Mouse (Mus musculus) spleen, adult 2 months (tissue): ENCODE data around the gene Rnf213. TPM values are rescaled to one million over a fixed set of nuclear protein-coding genes. Genes with fewer than 3 reads are reported as not detected.
A peak's percentile ranks its signal among the peaks of the same experiment; 100 is the strongest.

Experiments
- DNase-seq, 2 experiments: peaks; one replicate each; pipeline versions ENCODE4 v3.0.0 to v3.0.0-alpha.2; 2012 to 2021; ENCODE audit warnings: low spot score in 2 of 2, low read depth in 1 of 2
- H3K27ac ChIP-seq: fragments of 200-500 bp; 2 replicates; pipeline ENCODE4 v1.5.1; 2012; ENCODE audit warnings: low read length, inconsistent platforms; ENCODE audit not compliant: insufficient read depth
- H3K27me3 ChIP-seq: fragments of 200-500 bp; 2 replicates; pipeline ENCODE4 v1.6.1; 2012; ENCODE audit warnings: mild to moderate bottlenecking, moderate library complexity, low read length, inconsistent platforms; ENCODE audit not compliant: control insufficient read depth, insufficient read depth
- H3K36me3 ChIP-seq: fragments of 200-500 bp; 2 replicates; pipeline ENCODE4 v1.6.1; 2012; ENCODE audit warnings: mild to moderate bottlenecking, low read length, inconsistent platforms; ENCODE audit not compliant: control insufficient read depth, insufficient read depth
- H3K4me1 ChIP-seq: fragments of 200-500 bp; 2 replicates; pipeline ENCODE4 v1.6.1; 2011; ENCODE audit warnings: inconsistent platforms; ENCODE audit not compliant: control insufficient read depth, insufficient read depth, insufficient read length
- H3K4me3 ChIP-seq: fragments of 200-500 bp; 2 replicates; pipeline ENCODE4 v1.5.1; 2011; ENCODE audit warnings: mild to moderate bottlenecking, inconsistent platforms; ENCODE audit not compliant: insufficient read depth, insufficient read length; ENCODE audit errors: extremely low read depth
- CTCF ChIP-seq: fragments of 200-500 bp; IDR thresholded peaks from 2 replicates; pipeline ENCODE4 v1.5.1; 2011; ENCODE audit warnings: mild to moderate bottlenecking, inconsistent platforms; ENCODE audit not compliant: insufficient read depth, insufficient read length, insufficient replicate concordance; ENCODE audit errors: extremely low read depth
- POLR2A ChIP-seq: fragments of 200-500 bp; IDR thresholded peaks from 2 replicates; pipeline ENCODE4 v1.6.1; 2011; ENCODE audit warnings: low read depth, low read length, inconsistent platforms
- WGBS: fragments of 180-500 bp; shearing (Covaris S2); methylation state at CpG from one replicate; pipeline ENCODE4 v1.1.7; 2018; 5-methylcytosine and 5-hydroxymethylcytosine counted together
- polyA plus RNA-seq: library from polyadenylated mRNA; depleted of rRNA; stranded (reverse); fragments of >200 nt; gene quantifications from 2 replicates; pipeline ENCODE4 v1.2.3, GENCODE M21; 2012

Rnf213 gene
- polyA plus RNA-seq, 1 experiment = 29.1 TPM

GRCm38 (mm10) chr11:119490861-119491689, 98.2 kb downstream of the Rnf213 start, which contains the start of gene Endov:
Gene Endov, plus strand, starts transcription at chr11:119491347.
- DNase-seq = peak; percentile 89 to 99
- Histone ChIP-seq H3K27me3 (no peaks in the 10 kb centered on the region), H3K36me3 (peaks cover 7% of the 10 kb centered on the region), H3K4me1 (no peaks in the 10 kb centered on the region), H3K4me3 (peak within 1 kb of the TSS; percentile 97), H3K27ac (peak within 1 kb of the TSS; percentile 96)
- WGBS = 2% methylated on average over 66 of the region's 66 CpGs
- TF ChIP-seq CTCF (peak; percentile 95), POLR2A (0 out of 2 replicates have a peak, but pooled peaks have one; percentile 13)

- peaks cover 3% of the 10 kb centered on the region for H3K36me3 ChIP-seq
- peak overlapping the region; percentile 97 for H3K4me3 ChIP-seq
- WGBS = 4% methylated on average over 27 of the region's 27 CpGs
- H3K27me3 ChIP-seq = no peaks in the 10 kb centered on the region
- no peaks in the 10 kb centered on the region for H3K4me1 ChIP-seq
- no peak for TF ChIP-seq CTCF
- TF ChIP-seq POLR2A = no peak
- peak overlapping the region; percentile 39; the same call in 1 of the 2 replicates for H3K27ac ChIP-seq
- no peak for DNase-seq
Observed at GRCm38 (mm10) chr11:119491690-119492087, 98.8 kb downstream of the Rnf213 start.

- Histone ChIP-seq H3K36me3 (no peaks in the 10 kb centered on the region; the same call in 1 of the 2 replicates), H3K27ac (no peak overlapping the region), H3K27me3 (no peaks in the 10 kb centered on the region), H3K4me3 (no peak overlapping the region), H3K4me1 (no peaks in the 10 kb centered on the region)
- TF ChIP-seq POLR2A (no peak), CTCF (no peak)
- WGBS = 93% methylated on average over 6 of the region's 6 CpGs
- no peak for DNase-seq
Observed at GRCm38 (mm10) chr11:119492830-119493229, 99.9 kb downstream of the Rnf213 start.

GRCm38 (mm10) chr11:119493516-119493915, 100.6 kb downstream of the Rnf213 start:
- DNase-seq = no peak
- WGBS = 79% methylated on average over 4 of the region's 4 CpGs
- no peaks in the 10 kb centered on the region; the same call in 1 of the 2 replicates for H3K36me3 ChIP-seq
- no peaks in the 10 kb centered on the region for H3K27me3 ChIP-seq
- H3K27ac ChIP-seq = no peak overlapping the region
- no peak for TF ChIP-seq CTCF
- TF ChIP-seq POLR2A = no peak
- no peak overlapping the region for H3K4me3 ChIP-seq
- H3K4me1 ChIP-seq = no peaks in the 10 kb centered on the region

DNA sequence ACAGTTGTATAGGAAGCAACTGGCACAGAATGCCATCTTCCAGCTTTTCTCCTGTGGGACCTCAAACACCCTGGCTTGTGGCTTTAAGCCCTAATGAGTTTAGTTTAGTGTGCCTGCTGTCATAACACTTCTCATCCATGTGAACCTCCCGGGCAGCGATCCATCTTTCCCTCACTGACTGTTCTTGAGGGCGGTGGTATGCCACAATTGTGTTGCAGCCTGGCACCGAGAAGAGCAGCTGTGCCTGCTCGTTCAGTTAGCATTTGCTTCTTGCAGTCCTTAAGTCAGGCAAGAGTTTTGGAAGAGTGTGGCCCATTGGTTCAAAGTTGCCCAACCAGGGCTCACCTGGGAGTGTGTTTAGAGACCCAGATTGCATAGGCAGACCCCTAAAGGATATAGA, 103.2 kb downstream of the Rnf213 start:
- H3K4me1 ChIP-seq = no peaks in the 10 kb centered on the region
- peaks cover 2% of the 10 kb centered on the region for H3K36me3 ChIP-seq
- H3K27me3 ChIP-seq = no peaks in the 10 kb centered on the region
- H3K27ac ChIP-seq = no peak overlapping the region
- 94% methylated on average over 5 of the region's 5 CpGs for WGBS
- no peak for DNase-seq
- TF ChIP-seq CTCF (no peak), POLR2A (no peak)
- no peak overlapping the region for H3K4me3 ChIP-seq

- TF ChIP-seq POLR2A (no peak), CTCF (no peak)
- WGBS = 94% methylated on average over 4 of the region's 4 CpGs
- peaks cover 5% of the 10 kb centered on the region for H3K36me3 ChIP-seq
- no peak overlapping the region for H3K27ac ChIP-seq
- no peaks in the 10 kb centered on the region for H3K4me1 ChIP-seq
- no peak for DNase-seq
- no peak overlapping the region for H3K4me3 ChIP-seq
- H3K27me3 ChIP-seq = no peaks in the 10 kb centered on the region
Observed at GRCm38 (mm10) chr11:119497451-119497850, 104.6 kb downstream of the Rnf213 start.

GRCm38 (mm10) chr11:119499297-119499696, 106.4 kb downstream of the Rnf213 start:
- no peaks in the 10 kb centered on the region for H3K27me3 ChIP-seq
- no peak for DNase-seq

More at GRCm38 (mm10) chr11:119499297-119499696, 106.4 kb downstream of the Rnf213 start:
- Histone ChIP-seq H3K4me3 (no peak overlapping the region), H3K27ac (no peak overlapping the region), H3K4me1 (no peaks in the 10 kb centered on the region), H3K36me3 (peaks cover 7% of the 10 kb centered on the region)
- no peak for TF ChIP-seq POLR2A
- no peak for TF ChIP-seq CTCF
- WGBS = 95% methylated on average over 4 of the region's 4 CpGs
